Mouse (Mus musculus) fibroblast of lung, adult 2 months (primary cell): Measurements from ENCODE around the gene Pla2g12a.
A peak's percentile ranks its signal among the peaks of the same experiment; 100 is the strongest.

ENCODE experiments used
- DNase-seq: peaks from one replicate; pipeline ENCODE4 v3.0.0-alpha.2; 2011; ENCODE audit warnings: low read depth

Pla2g12a gene

GRCm38 (mm10) chr3:129878405-129879021, at the start of gene Pla2g12a:
Gene Pla2g12a (plus strand): TSS chr3:129878606.
- peak; percentile 58 for DNase-seq

DNA sequence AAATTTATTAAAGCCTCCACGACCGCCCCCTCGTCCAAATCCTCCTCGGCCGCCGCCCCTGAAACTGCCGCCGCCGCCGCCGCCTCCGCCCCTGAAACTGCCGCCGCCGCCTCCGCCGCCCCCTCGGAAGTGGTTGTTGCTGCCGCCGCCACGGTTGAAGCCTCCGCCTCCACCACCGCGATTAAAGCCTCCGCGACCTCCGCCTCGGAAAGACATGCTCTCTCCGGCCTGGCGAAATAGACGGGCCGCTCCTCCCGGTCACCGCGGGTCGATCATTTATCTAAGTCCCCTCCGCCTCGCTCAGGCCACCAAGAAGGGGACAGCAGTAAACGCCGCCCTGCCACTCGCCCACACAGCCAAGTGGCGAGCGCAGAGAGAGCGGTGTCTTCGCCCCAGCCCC, 47.8 kb upstream of the Pla2g12a start:
- no peak for DNase-seq

GRCm38 (mm10) chr3:129831035-129831568, 47.3 kb upstream of the Pla2g12a start, which contains the start of gene Gar1:
Gene Gar1 (minus strand): TSS chr3:129831396.
- DNase-seq: peak; percentile 87

DNA sequence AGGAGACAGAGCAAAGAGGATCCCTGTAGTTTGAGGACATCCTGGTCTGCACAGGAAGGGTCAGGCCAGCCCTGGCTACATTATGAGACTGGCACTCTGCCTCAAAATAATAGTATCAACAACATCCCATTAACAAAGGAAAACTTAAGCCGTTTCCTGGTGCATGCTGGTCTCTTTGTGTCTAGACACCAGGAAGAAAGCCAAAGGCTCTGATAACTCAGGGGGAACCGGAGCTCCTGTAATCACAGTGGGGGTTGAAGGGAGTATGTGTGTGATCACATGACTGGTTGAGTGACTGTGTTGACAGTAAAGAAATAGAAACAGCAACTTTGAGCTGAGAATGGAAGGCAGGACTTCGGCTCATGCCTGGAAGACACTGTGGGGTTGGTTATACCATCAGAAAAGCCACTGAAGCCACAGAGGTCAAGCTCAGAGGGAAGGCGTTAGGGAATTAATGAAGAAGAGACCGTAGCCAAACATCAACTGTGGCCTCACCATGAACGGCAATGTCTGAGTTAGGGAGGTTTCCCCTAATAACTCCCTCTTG, 42.9 kb upstream of the Pla2g12a start, which contains the start of gene Cfi:
Gene Cfi, plus strand, starts transcription at position 497 of the 547 bp plus-strand sequence.
- DNase-seq: no peak

- DNase-seq: no peak
Measured at GRCm38 (mm10) chr3:129836051-129836697, 42.2 kb upstream of the Pla2g12a start.

GRCm38 (mm10) chr3:129836965-129837364, 41.4 kb upstream of the Pla2g12a start:
- no peak for DNase-seq

- DNase-seq: no peak
Measured at GRCm38 (mm10) chr3:129838017-129838416, 40.4 kb upstream of the Pla2g12a start.

- DNase-seq: no peak
Measured at GRCm38 (mm10) chr3:129845868-129846267, 32.5 kb upstream of the Pla2g12a start.

- DNase-seq: no peak
Measured at GRCm38 (mm10) chr3:129846846-129847245, 31.6 kb upstream of the Pla2g12a start.

GRCm38 (mm10) chr3:129862592-129862991, 15.8 kb upstream of the Pla2g12a start:
- DNase-seq: no peak

DNA sequence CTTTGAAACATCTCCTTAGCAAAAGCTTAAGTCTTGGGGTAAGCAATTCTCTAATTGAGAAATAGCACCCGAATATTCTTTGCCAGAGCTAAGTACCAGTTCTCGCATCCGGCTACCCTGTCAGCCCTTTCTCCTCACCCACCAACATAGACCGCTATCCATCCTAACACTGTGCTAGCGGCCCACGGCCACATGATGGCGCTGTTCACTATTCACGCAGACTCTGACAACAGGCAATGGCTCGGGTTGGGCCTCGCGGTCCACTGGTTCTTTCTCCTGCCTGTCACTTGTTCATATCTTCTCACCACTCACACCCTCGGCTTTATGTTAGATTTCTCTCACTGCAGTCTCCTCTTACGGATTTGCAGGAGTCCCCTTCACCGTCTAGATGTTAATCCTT, 14.7 kb upstream of the Pla2g12a start:
- DNase-seq: no peak

DNA sequence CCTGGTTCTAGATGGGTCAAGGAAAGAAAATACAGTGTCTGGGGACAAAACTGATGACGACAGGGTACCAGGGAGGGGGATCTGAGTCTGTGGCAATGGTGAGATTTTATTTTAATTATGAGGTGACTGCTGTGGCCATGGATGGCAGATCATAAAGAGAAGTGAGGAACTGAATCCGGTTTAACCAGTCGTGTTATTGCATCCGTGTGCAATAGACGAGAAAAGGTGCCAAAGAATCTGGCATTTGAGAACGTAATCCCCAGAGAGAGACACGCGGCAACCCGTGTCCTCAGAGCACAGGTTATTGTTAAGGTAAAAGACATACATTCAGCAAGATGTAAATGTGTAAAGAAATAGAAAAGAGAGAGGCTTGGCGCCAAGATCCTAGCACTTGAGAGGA, 1.1 kb upstream of the Pla2g12a start:
- DNase-seq: no peak

DNA sequence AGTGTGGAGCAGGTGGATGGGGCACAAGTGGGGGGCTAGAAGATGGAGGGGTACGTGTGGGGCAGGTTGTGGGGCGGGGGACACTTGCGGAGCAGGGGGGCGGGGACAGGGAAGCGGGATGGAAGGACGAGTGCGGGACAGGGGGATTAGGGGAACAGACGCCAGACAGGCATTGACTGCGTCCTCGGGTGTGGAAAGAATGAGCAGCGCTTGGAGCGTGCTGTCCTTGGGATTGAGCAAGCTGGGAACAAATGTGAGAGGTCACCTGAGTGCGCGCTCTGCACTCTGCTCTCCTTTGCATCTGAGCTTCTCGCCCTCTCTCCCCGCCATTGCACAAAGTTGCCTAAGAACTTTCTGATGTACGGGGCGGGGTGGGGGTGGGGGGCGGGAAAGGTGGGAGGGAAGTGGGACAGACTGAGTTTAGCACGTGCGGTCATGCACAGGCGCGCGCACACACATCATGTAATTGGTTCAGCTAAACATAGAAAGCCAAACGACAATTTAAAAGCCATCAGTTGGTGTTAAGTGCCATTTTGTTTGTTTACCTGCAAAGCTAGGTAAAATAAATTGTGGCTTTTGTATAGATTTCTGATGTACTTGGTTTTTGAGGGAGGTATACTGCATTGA, 838 bp downstream of the Pla2g12a start:
- no peak for DNase-seq

- DNase-seq: no peak
Measured at GRCm38 (mm10) chr3:129879913-129880312, 1.5 kb downstream of the Pla2g12a start.

- DNase-seq: no peak
Measured at GRCm38 (mm10) chr3:129880925-129881593, 2.7 kb downstream of the Pla2g12a start.

DNA sequence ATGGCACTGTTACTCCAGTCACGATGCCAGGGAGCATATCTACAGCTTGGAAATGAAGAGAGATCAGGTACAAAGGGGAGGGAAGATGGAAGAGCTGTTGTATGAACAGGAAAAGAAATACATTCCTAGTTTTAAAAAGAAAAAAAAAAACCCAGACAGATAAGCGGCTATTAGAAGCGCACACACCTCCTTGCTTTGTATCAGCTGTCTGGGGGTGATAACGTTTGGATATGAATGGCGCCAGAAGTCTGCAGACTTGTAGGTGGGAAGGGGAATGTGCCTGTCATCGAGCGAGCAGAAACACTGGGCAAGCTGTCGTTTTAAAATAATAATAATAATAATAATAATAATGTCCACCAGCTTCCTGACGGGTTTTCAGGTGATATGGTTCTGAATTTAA, 7.2 kb downstream of the Pla2g12a start:
- DNase-seq: no peak

DNA sequence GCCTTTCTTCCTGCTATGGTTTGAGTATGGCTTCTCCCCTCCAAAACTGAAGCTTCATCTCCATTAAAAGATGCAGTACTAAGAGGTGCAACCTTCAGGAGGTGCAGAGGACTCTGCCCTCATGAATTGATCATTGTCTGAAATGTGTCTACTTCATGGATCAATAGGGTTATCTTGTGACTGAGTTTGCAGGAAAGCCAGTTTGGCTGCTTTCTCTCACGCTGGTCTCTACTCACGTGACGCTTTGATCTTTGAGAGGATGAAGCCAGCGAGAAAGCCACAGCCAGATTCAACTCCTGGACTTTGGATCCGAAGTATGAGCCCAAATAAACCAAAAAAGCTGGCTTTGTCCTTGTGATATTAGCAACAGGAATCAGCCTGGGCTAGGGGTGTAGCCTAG, 8.0 kb downstream of the Pla2g12a start:
- DNase-seq: no peak

DNA sequence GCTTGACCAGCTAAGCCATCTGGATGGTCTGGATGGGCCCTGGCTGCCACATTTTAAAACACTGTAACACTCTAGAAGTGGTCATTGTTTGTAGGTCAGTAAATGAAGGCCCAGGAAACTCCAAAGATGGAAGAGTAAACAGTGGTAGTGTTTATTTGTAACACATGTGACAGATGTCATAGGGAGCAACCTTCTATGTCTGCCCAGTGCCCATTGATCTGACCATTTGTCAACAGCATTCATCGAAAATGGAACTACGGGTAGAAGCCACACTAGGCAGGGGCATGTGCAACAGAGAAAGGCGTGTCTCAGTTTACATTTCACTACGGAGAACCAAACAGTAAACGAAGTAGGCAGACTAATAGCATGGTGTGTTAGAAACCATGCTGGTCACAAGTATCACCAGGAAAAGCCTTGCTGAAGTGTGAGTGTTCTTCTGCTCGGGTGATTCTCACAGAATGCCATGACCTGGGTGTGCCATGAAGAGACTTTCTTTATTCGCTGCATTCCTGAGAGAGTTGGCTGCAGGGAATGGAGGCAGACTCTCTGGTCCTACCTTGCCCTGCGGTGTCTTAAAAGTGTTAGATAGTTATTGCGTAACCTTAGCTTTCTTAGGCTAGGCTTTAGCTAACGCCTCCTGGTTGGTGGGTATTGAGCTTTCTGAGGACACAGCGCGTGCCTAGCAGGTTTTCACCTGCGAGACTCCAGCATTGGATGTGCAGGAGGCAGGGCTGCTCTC, 9.5 kb downstream of the Pla2g12a start:
- DNase-seq: no peak

DNA sequence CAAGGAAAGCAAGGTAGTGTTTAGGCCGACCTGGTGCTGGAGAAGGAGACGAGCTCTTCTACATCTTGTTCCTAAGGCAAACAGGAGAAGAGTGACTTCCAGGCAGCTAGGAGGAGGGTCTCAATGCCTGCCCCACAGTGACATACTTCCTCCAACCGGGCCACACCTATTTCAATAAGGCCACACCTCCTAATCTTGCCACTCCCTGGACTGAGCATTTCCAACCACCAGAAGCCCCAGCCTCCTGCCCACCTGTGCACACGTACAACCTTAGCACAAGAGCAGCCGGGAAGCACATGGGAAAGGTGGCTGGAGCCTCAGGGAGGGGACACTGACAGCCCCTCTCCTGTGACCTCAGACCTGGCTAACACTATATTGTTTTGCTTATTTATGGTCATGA, 13.6 kb downstream of the Pla2g12a start:
- no peak for DNase-seq

GRCm38 (mm10) chr3:129893143-129893542, 14.7 kb downstream of the Pla2g12a start:
- no peak for DNase-seq

DNA sequence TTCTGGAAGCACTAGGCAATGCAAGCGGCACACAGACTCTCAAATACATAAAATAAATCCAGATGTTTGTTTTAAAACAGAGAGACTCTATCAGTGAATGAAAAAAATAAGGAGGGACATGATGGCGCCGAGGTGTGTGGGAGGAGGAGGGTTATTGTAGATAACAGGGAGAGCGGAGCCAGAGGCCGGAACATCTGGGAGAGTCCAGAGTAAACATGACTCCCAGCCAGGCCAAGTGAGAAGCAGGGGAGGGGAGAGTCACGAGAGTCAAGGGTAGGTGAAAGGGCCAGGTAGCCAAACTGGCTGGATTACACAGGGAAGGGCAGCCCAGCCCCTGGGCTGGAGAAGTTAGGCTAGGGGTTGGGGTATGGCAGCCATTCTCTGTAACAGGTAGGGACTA, 18.2 kb downstream of the Pla2g12a start:
- DNase-seq: no peak
